Mouse (Mus musculus): ENCODE data around the gene Chit1. TPM values are rescaled to one million over a fixed set of nuclear protein-coding genes. Genes with fewer than 3 reads are reported as not detected.

Gene Chit1
- polyA plus RNA-seq, 1 experiment from 2014 or later, result 0.15 TPM

GRCm38 (mm10) chr1:134092852-134093770 is 17.9 kb upstream of the Chit1 start:
- Histone ChIP-seq H3K4me2 (ENCODE audit: low read depth) (peak overlapping the region; percentile 58), H3K4me1 (ENCODE audit: control insufficient read depth, insufficient read depth, low read length) (peaks cover 12% of the 10 kb centered on the region), H3K9ac (ENCODE audit: low read length) (peak overlapping the region; percentile 49), H3K27ac (ENCODE audit: low read depth, low read length) (peak overlapping the region; percentile 62), H3K36me3 (ENCODE audit: control insufficient read depth, insufficient read depth, low read length) (no peaks in the 10 kb centered on the region), H3K9me3 (ENCODE audit: control insufficient read depth, low read length) (no peaks in the 10 kb centered on the region), H3K27me3 (ENCODE audit: control insufficient read depth, insufficient read depth, low read length) (no peaks in the 10 kb centered on the region), H3K4me3 (ENCODE audit: low read depth, low read length) (peak overlapping the region; percentile 32)
- ATAC-seq (ENCODE audit: insufficient read depth, low FRiP score, low TSS enrichment), result peak; percentile 67
- WGBS, result 2% methylated on average over 43 of the region's 43 CpGs
- peak; percentile 90 for DNase-seq (ENCODE audit: low spot score)

- Histone ChIP-seq H3K27me3 (ENCODE audit: control insufficient read depth, insufficient read depth, low read length) (no peaks in the 10 kb centered on the region), H3K36me3 (ENCODE audit: control insufficient read depth, insufficient read depth, low read length) (no peaks in the 10 kb centered on the region), H3K4me3 (ENCODE audit: low read depth, low read length) (no peak overlapping the region; the same call in 1 of the 2 replicates), H3K9me3 (ENCODE audit: control insufficient read depth, low read length) (no peaks in the 10 kb centered on the region), H3K9ac (ENCODE audit: low read length) (peak overlapping the region; percentile 49), H3K4me2 (ENCODE audit: low read depth) (peak overlapping the region; percentile 58), H3K4me1 (ENCODE audit: control insufficient read depth, insufficient read depth, low read length) (peaks cover 17% of the 10 kb centered on the region), H3K27ac (ENCODE audit: low read depth, low read length) (peak overlapping the region; percentile 62; the same call in 1 of the 2 replicates)
- 70% methylated on average over 13 of the region's 13 CpGs for WGBS
- no peak for ATAC-seq (ENCODE audit: insufficient read depth, low FRiP score, low TSS enrichment)
- no peak for DNase-seq (ENCODE audit: low spot score)
Observed at GRCm38 (mm10) chr1:134093771-134094526, 17.1 kb upstream of the Chit1 start.

- Histone ChIP-seq H3K9ac (ENCODE audit: low read length) (no peak overlapping the region), H3K27ac (ENCODE audit: low read depth, low read length) (no peak overlapping the region), H3K4me3 (ENCODE audit: low read depth, low read length) (no peak overlapping the region), H3K27me3 (ENCODE audit: control insufficient read depth, insufficient read depth, low read length) (no peaks in the 10 kb centered on the region), H3K4me1 (ENCODE audit: control insufficient read depth, insufficient read depth, low read length) (peaks cover 22% of the 10 kb centered on the region), H3K36me3 (ENCODE audit: control insufficient read depth, insufficient read depth, low read length) (no peaks in the 10 kb centered on the region), H3K4me2 (ENCODE audit: low read depth) (no peak overlapping the region), H3K9me3 (ENCODE audit: control insufficient read depth, low read length) (no peaks in the 10 kb centered on the region)
- 63% methylated on average over 7 of the region's 7 CpGs for WGBS
- DNase-seq (ENCODE audit: low spot score) (no peak), ATAC-seq (ENCODE audit: insufficient read depth, low FRiP score, low TSS enrichment) (no peak)
Observed at GRCm38 (mm10) chr1:134095033-134095612, 15.9 kb upstream of the Chit1 start.

- no peak for ATAC-seq (ENCODE audit: insufficient read depth, low FRiP score, low TSS enrichment)
- no peak for DNase-seq (ENCODE audit: low spot score)
- Histone ChIP-seq H3K4me3 (ENCODE audit: low read depth, low read length) (no peak overlapping the region), H3K27me3 (ENCODE audit: control insufficient read depth, insufficient read depth, low read length) (no peaks in the 10 kb centered on the region), H3K4me2 (ENCODE audit: low read depth) (no peak overlapping the region), H3K9ac (ENCODE audit: low read length) (no peak overlapping the region; the same call in 1 of the 2 replicates), H3K4me1 (ENCODE audit: control insufficient read depth, insufficient read depth, low read length) (peaks cover 22% of the 10 kb centered on the region), H3K9me3 (ENCODE audit: control insufficient read depth, low read length) (no peaks in the 10 kb centered on the region), H3K27ac (ENCODE audit: low read depth, low read length) (peak overlapping the region; percentile 68; the same call in 1 of the 2 replicates), H3K36me3 (ENCODE audit: control insufficient read depth, insufficient read depth, low read length) (no peaks in the 10 kb centered on the region)
- 90% methylated on average over 4 of the region's 4 CpGs for WGBS
Observed at GRCm38 (mm10) chr1:134095721-134096120, 15.3 kb upstream of the Chit1 start.

- no peak overlapping the region for H3K4me3 ChIP-seq (ENCODE audit: low read depth, low read length)
- DNase-seq (ENCODE audit: low spot score), result peak; percentile 49
Observed at GRCm38 (mm10) chr1:134096264-134096934, 14.6 kb upstream of the Chit1 start.

GRCm38 (mm10) chr1:134097080-134097855 is 13.8 kb upstream of the Chit1 start:
- Histone ChIP-seq H3K4me2 (ENCODE audit: low read depth) (no peak overlapping the region), H3K27me3 (ENCODE audit: control insufficient read depth, insufficient read depth, low read length) (no peaks in the 10 kb centered on the region), H3K4me3 (ENCODE audit: low read depth, low read length) (no peak overlapping the region), H3K9me3 (ENCODE audit: control insufficient read depth, low read length) (no peaks in the 10 kb centered on the region), H3K4me1 (ENCODE audit: control insufficient read depth, insufficient read depth, low read length) (peaks cover 18% of the 10 kb centered on the region), H3K9ac (ENCODE audit: low read length) (no peak overlapping the region), H3K27ac (ENCODE audit: low read depth, low read length) (peak overlapping the region; percentile 70), H3K36me3 (ENCODE audit: control insufficient read depth, insufficient read depth, low read length) (no peaks in the 10 kb centered on the region)
- 90% methylated on average over 7 of the region's 7 CpGs for WGBS
- ATAC-seq (ENCODE audit: insufficient read depth, low FRiP score, low TSS enrichment), result no peak
- DNase-seq (ENCODE audit: low spot score), result no peak

More at GRCm38 (mm10) chr1:134096264-134096934, 14.6 kb upstream of the Chit1 start:
- H3K4me2 ChIP-seq (ENCODE audit: low read depth), result no peak overlapping the region
- H3K9ac ChIP-seq (ENCODE audit: low read length), result no peak overlapping the region; the same call in 1 of the 2 replicates
- H3K36me3 ChIP-seq (ENCODE audit: control insufficient read depth, insufficient read depth, low read length), result no peaks in the 10 kb centered on the region
- H3K27me3 ChIP-seq (ENCODE audit: control insufficient read depth, insufficient read depth, low read length), result no peaks in the 10 kb centered on the region
- H3K4me1 ChIP-seq (ENCODE audit: control insufficient read depth, insufficient read depth, low read length), result peaks cover 22% of the 10 kb centered on the region
- peak overlapping the region; percentile 70 for H3K27ac ChIP-seq (ENCODE audit: low read depth, low read length)
- ATAC-seq (ENCODE audit: insufficient read depth, low FRiP score, low TSS enrichment), result peak; percentile 57
- H3K9me3 ChIP-seq (ENCODE audit: control insufficient read depth, low read length), result no peaks in the 10 kb centered on the region
- WGBS, result 50% methylated on average over 14 of the region's 14 CpGs

- ATAC-seq (ENCODE audit: insufficient read depth, low FRiP score, low TSS enrichment) (no peak), DNase-seq (ENCODE audit: low spot score) (no peak)
- Histone ChIP-seq H3K4me1 (ENCODE audit: control insufficient read depth, insufficient read depth, low read length) (peaks cover 14% of the 10 kb centered on the region), H3K36me3 (ENCODE audit: control insufficient read depth, insufficient read depth, low read length) (no peaks in the 10 kb centered on the region), H3K4me2 (ENCODE audit: low read depth) (peak overlapping the region; percentile 51; the same call in 1 of the 2 replicates), H3K4me3 (ENCODE audit: low read depth, low read length) (no peak overlapping the region), H3K9ac (ENCODE audit: low read length) (no peak overlapping the region), H3K27me3 (ENCODE audit: control insufficient read depth, insufficient read depth, low read length) (no peaks in the 10 kb centered on the region), H3K27ac (ENCODE audit: low read depth, low read length) (peak overlapping the region; percentile 30), H3K9me3 (ENCODE audit: control insufficient read depth, low read length) (no peaks in the 10 kb centered on the region)
- 69% methylated on average over 13 of the region's 13 CpGs for WGBS
Observed at GRCm38 (mm10) chr1:134097956-134098725, 12.9 kb upstream of the Chit1 start.
